Mouse (Mus musculus) erythroblast, embryonic 14.5 days (primary cell): ENCODE results near the gene Kdm1b.

ENCODE experiments used
- GATA1 ChIP-seq: IDR thresholded peaks from 2 replicates; pipeline ENCODE4 v1.6.1; 2012; ENCODE audit warnings: low read length, inconsistent platforms, mixed read lengths
- TAL1 ChIP-seq: IDR thresholded peaks from 3 replicates; pipeline ENCODE4 v1.6.1; 2012; ENCODE audit warnings: low read length, inconsistent platforms, mixed read lengths

DNA sequence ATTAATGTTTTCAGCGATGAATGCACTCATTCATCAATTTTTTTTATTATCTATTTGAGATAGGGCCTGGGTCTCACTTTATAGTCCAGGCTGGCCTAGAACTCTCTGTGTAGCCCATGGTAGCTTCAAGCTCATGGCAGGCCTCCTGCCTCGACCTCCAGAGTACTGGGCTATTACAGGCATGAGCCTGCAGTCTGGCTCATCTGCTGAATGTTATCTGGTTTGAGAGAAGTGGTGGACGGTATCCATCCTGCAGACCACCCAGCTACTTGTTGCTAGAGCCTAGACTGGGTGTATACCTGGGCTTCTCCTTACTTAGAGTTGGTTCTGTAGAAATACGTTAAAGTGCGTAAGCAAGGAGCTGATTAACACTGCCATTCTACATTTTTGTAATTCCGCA lies 23.7 kb downstream of the Kdm1b start:
- TF ChIP-seq GATA1 (no peak), TAL1 (no peak)
